Mouse (Mus musculus) lung, postnatal 0 days (tissue): ENCODE data around the gene Mysm1. TPM values are rescaled to one million over a fixed set of nuclear protein-coding genes. Genes with fewer than 3 reads are reported as not detected.

Source experiments
- ATAC-seq: fragments of 200-750 bp; cut with Nextera tagmentation; 2 replicates; pipeline ENCODE4 v1.8.0; 2017; ENCODE audit warnings: moderate library complexity
- DNase-seq: peaks from one replicate; pipeline ENCODE4 v3.0.0-alpha.2; 2016; ENCODE audit warnings: low spot score
- H3K27ac ChIP-seq: fragments of 300-500 bp; sonication (generic); 2 replicates; pipeline ENCODE4 v1.5.1; 2014; ENCODE audit warnings: antibody characterized with exemption, mild to moderate bottlenecking, low read length, mixed read lengths
- H3K27me3 ChIP-seq: fragments of 300-500 bp; sonication (generic); replicated peaks from 2 replicates; pipeline ENCODE4 v1.6.1; 2014; ENCODE audit warnings: low read length, mixed read lengths; ENCODE audit not compliant: insufficient read depth
- H3K36me3 ChIP-seq: fragments of 300-500 bp; sonication (generic); 2 replicates; pipeline ENCODE4 v1.6.1; 2014; ENCODE audit warnings: low read length, mixed read lengths; ENCODE audit not compliant: insufficient read depth
- H3K4me1 ChIP-seq: fragments of 300-500 bp; sonication (generic); 2 replicates; pipeline ENCODE4 v1.6.1; 2014; ENCODE audit warnings: antibody characterized with exemption, low read depth, low read length, mixed read lengths; ENCODE audit not compliant: insufficient read depth
- H3K4me2 ChIP-seq: fragments of 300-500 bp; sonication (generic); replicated peaks from 2 replicates; pipeline ENCODE4 v1.6.1; 2014; ENCODE audit warnings: low read depth, mild to moderate bottlenecking, low read length, moderate library complexity, mixed read lengths
- H3K4me3 ChIP-seq: fragments of 300-500 bp; sonication (generic); 2 replicates; pipeline ENCODE4 v1.5.1; 2014; ENCODE audit warnings: low read depth, low read length
- H3K9ac ChIP-seq: fragments of 300-500 bp; sonication (generic); replicated peaks from 2 replicates; pipeline ENCODE4 v1.6.1; 2014; ENCODE audit warnings: low read depth, mild to moderate bottlenecking
- H3K9me3 ChIP-seq: fragments of 300-500 bp; sonication (generic); 2 replicates; pipeline ENCODE4 v1.6.1; 2016; ENCODE audit warnings: low read length, mixed read lengths
- CTCF ChIP-seq: IDR thresholded peaks from 2 replicates; pipeline ENCODE4 v1.5.1; 2016; ENCODE audit warnings: antibody characterized with exemption, mild to moderate bottlenecking
- EP300 ChIP-seq: IDR thresholded peaks from 2 replicates; pipeline ENCODE4 v1.6.1; 2016; ENCODE audit warnings: antibody characterized with exemption, mild to moderate bottlenecking, control low read depth
- WGBS: fragments of 180-500 bp; shearing (Covaris S2); extraction: QIAGEN DNeasy Blood & Tissue Kit; methylation state at CpG from one replicate; pipeline ENCODE4 v1.1.7; 2014; 5-methylcytosine and 5-hydroxymethylcytosine counted together
- polyA plus RNA-seq: library from polyadenylated mRNA; unstranded; fragments of >200 nt; fragmentation: Nextera tagmentation; extraction: Ambion mirVana; gene quantifications from 2 replicates; pipeline ENCODE4 v1.2.1, GENCODE M21; 2015

The Mysm1 gene
- 25.5 and 28.9 TPM in 2 replicates for polyA plus RNA-seq

DNA sequence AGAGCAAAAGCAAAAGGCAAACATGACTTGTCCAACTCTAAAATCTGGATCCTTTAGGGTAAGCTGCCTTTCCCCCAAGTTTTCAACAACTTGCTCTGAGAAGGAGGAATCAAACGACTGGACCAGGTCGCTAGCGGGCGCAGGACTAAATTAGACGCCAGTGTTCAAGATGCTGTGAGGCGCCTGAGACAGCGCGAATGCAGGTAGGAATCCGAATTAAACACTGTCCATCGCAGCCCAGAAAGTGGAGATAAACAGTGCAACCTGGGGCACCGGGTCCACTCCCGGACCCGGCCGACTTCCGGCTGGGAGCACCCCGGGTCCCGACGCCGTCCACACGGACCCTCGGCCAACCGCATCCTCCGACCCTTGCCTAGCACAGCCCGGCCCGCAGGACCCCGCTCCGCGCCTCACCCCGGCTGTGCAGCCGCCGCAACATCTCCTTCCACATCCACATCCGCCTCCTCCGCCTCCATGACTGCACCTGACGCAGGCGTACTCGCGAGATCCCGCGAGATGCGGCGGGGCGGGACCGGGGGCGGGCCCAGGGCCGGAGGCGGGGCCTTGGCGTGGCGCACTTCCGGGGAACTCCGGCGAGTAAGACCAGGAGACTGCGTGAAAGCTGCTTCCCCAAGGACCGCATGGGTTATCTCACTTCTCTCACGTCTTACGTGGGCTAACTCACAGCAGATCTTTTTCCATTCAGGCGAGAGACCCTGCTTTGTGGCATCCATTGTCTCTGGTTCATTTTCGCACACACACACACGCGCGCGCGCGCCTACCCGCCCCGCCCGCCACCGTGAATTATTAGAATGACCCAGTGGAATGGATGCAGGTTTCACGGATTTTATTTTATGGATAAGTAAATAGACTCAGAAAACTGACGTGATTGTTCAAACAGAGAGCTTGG, at the start of gene Mysm1:
Gene Mysm1, minus strand, starts transcription at position 511 of the 910 bp plus-strand sequence.
- H3K9me3 ChIP-seq, result no peaks in the 10 kb centered on the region
- TF ChIP-seq CTCF (peak; percentile 30), EP300 (peak; percentile 3; the same call in 1 of the 2 replicates)
- peak; percentile 91 for DNase-seq

DNA sequence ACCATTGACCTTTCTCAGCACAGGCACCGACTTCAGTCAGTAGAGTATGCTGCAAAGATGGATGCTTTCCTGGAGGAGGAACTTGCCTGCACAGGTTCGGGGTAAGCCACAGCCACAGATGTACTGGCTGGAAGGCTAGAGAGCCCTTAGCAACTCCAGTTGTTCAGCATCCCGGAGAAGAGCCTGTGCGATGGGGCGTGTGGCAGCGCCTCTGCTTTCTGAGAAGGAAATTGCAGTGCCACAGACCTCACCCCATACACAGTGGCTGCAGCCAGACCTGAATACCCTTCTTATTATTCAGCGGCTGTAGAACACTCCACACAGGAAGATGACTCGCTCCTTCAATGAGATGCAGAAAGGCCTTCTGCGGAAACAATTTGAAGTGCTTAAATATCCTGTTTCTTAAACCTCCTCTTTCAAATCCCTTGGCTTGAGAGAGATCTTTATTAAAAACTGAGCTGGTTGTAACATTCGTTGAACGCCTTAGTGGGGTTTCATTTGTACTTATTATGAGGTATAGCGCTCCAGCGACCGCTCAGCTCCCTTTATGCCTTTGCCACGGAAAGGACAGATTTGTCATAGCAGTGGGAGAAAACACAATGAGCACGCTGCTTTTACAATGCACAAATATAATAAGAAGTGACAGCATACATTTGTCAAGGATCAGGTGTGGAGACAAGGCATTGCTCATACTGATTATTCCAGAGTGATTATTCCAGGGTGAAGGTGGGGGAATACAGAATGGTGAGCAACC, 47.1 kb upstream of the Mysm1 start:
- peak; percentile 43; the same call in 1 of the 2 replicates for ATAC-seq
- DNase-seq, result no peak
- TF ChIP-seq EP300 (no peak), CTCF (0 out of 2 replicates have a peak, but pooled peaks have one; percentile 21)
- Histone ChIP-seq H3K36me3 (no peaks in the 10 kb centered on the region), H3K9ac (no peak overlapping the region), H3K27me3 (no peaks in the 10 kb centered on the region), H3K4me1 (peaks cover 3% of the 10 kb centered on the region; the same call in 1 of the 2 replicates), H3K4me2 (no peak overlapping the region), H3K27ac (no peak overlapping the region), H3K4me3 (no peak overlapping the region), H3K9me3 (no peaks in the 10 kb centered on the region)
- WGBS, result 67% methylated on average over 16 of the region's 16 CpGs

More for the DNA sequence above, at the start of gene Mysm1:
- H3K27ac ChIP-seq, result peak within 1 kb of the TSS; percentile 87
- peaks cover 5% of the 10 kb centered on the region; the same call in 1 of the 2 replicates for H3K36me3 ChIP-seq
- WGBS, result under 1% methylated on average over 68 of the region's 69 CpGs
- no peaks in the 10 kb centered on the region for H3K27me3 ChIP-seq
- peak within 1 kb of the TSS; percentile 94 for H3K9ac ChIP-seq
- H3K4me2 ChIP-seq, result peak within 1 kb of the TSS; percentile 70
- peak; percentile 100 for ATAC-seq
- H3K4me1 ChIP-seq, result peaks cover 12% of the 10 kb centered on the region; the same call in 1 of the 2 replicates
- H3K4me3 ChIP-seq, result peak within 1 kb of the TSS; percentile 92

- no peak overlapping the region for H3K4me3 ChIP-seq
- no peak overlapping the region for H3K9ac ChIP-seq
- ATAC-seq (peak; percentile 75), DNase-seq (peak; percentile 49)
- no peaks in the 10 kb centered on the region for H3K36me3 ChIP-seq
- no peak overlapping the region for H3K4me2 ChIP-seq
- H3K9me3 ChIP-seq, result no peaks in the 10 kb centered on the region
- 53% methylated on average over 12 of the region's 12 CpGs for WGBS
- TF ChIP-seq EP300, result 0 out of 2 replicates have a peak, but pooled peaks have one; percentile 19
- TF ChIP-seq CTCF, result no peak
- H3K4me1 ChIP-seq, result peaks cover 3% of the 10 kb centered on the region; the same call in 1 of the 2 replicates
- no peaks in the 10 kb centered on the region for H3K27me3 ChIP-seq
- no peak overlapping the region for H3K27ac ChIP-seq
These were observed 44.6 kb upstream of the Mysm1 start for GRCm38 (mm10) chr4:95023350-95023953.

DNA sequence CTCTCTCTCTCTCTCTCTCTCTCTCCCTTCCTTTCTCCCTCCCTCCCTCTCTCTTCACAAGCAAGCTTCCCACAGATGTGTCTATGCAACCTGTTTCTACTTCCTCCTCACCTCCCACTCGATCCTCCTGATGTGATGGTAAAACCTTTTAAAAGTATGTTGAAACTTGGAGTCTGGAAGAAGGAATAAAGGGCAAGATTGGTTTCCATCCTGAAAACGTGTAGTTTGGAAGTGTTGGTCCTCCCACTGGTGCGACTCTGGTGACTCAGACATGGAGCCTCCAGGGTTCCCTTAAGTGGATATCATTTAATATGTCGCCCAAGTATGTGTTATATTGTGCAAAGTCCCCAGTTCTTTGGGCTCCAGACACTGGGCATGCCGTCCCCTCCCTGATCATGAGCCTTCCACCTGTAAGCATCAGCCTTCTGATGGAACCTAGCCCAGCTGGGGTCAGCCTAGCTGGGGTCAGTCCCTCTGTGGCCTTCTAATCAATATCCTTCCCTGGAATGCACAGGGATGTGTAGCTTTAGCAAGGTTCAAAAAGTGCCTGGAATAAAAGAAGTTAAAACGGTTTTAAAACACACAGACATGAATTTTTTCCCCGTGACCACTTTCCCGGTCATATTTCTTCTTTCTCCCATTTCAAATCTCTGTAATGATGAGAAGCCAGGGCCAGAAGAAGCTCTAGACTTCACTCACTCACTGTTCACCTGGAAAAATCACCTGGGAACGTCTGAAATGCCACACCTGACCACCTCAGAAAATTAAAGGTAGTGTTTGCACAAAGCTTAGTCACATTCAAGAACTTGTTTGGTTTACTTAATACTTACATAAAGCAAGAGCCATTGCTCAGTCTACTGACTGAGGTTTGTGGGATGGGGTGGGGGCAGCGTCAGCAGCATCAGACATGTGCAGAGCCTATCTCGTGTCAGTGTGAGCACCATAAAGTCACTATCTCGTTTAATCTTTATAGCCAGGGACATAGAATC, 43.0 kb upstream of the Mysm1 start:
- H3K27me3 ChIP-seq, result no peaks in the 10 kb centered on the region
- no peak overlapping the region for H3K9ac ChIP-seq
- TF ChIP-seq CTCF (no peak), EP300 (no peak)
- DNase-seq (peak; percentile 70), ATAC-seq (peak; percentile 59)
- peaks cover 3% of the 10 kb centered on the region; the same call in 1 of the 2 replicates for H3K4me1 ChIP-seq
- H3K36me3 ChIP-seq, result no peaks in the 10 kb centered on the region
- no peak overlapping the region for H3K4me2 ChIP-seq
- WGBS, result 58% methylated on average over 12 of the region's 12 CpGs
- H3K4me3 ChIP-seq, result no peak overlapping the region
- H3K27ac ChIP-seq, result no peak overlapping the region
- no peaks in the 10 kb centered on the region for H3K9me3 ChIP-seq

DNA sequence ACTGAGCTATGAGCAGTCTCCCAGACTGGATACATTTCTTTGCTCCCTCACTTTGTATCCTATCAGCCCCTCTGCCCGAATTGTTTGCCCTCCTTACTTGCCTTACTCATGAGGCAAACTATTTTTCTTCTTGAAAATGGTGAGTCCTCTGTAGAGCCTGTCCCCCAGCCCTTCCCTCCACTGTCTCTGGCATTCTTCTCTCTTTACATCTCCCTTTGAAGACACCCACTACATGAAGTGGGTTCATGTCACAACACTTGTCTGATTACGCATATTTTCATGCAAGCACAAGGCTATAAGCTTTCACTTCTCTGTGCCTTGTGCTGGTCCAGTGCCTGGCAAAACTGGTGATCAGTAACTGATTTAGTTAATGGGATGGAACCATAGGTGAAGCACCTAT, 41.3 kb upstream of the Mysm1 start:
- TF ChIP-seq CTCF (no peak), EP300 (no peak)
- WGBS, result 74% methylated on average over 2 of the region's 2 CpGs
- Histone ChIP-seq H3K27me3 (no peaks in the 10 kb centered on the region), H3K36me3 (no peaks in the 10 kb centered on the region), H3K9ac (no peak overlapping the region), H3K4me3 (no peak overlapping the region), H3K4me1 (peaks cover 3% of the 10 kb centered on the region; the same call in 1 of the 2 replicates), H3K4me2 (no peak overlapping the region), H3K27ac (no peak overlapping the region), H3K9me3 (no peaks in the 10 kb centered on the region)
- no peak for ATAC-seq
- DNase-seq, result no peak
